ENCODE assay signal across 27 mouse cellular contexts in the genomic region with DNA sequence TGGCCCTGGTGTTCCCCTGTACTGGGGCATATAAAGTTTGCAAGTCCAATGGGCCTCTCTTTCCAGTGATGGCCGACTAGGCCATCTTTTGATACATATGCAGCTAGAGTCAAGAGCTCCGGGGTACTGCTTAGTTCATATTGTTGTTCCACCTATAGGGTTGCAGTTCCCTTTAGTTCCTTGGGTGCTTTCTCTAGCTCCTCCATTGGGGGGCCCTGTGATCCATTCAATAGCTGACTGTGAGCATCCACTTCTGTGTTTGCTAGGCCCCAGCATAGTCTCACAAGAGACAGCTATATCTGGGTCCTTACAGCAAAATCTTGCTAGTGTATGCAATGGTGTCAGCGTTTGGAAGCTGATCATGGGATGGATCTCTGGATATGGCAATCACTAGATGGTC. TPM values are rescaled to one million over a fixed set of nuclear protein-coding genes. Genes with fewer than 3 reads are reported as not detected.
"Had no signal": no experiment of that assay in that cellular context is flagged by ENCODE, and none has a peak within 500 bp of the region (broad histone marks: within the 10 kb centered on the region; RNA-seq: fewer than 3 reads in every experiment).

No protein-coding gene starts in this region.

RNA-seq across cellular contexts. Expression of gene Gm13691, which starts 4.2 kb away (rescaled TPM):
- polyA plus RNA-seq: heart, embryonic 10.5 days; heart, embryonic 11.5 days; heart, embryonic 12.5 days; heart, embryonic 13.5 days; heart, embryonic 14.5 days; heart, embryonic 15.5 days; heart, embryonic 16.5 days; heart, postnatal 0 days; hindbrain, embryonic 10.5 days; hindbrain, embryonic 11.5 days; hindbrain, embryonic 12.5 days; hindbrain, embryonic 13.5 days; hindbrain, embryonic 14.5 days; hindbrain, embryonic 15.5 days; hindbrain, embryonic 16.5 days; hindbrain, postnatal 0 days; inflammation-experienced regulatory T-cells, adult 6 months; intestine, embryonic 14.5 days; intestine, embryonic 15.5 days; intestine, embryonic 16.5 days; intestine, postnatal 0 days; kidney, adult 2 months; kidney, embryonic 14.5 days; kidney, embryonic 15.5 days; kidney, embryonic 16.5 days; kidney, postnatal 0 days; large intestine, adult 2 months had no signal

RNA-seq across cellular contexts. Expression of gene Gm13697, which starts 10.0 kb away (rescaled TPM):
- polyA plus RNA-seq: heart, embryonic 10.5 days; heart, embryonic 11.5 days; heart, embryonic 12.5 days; heart, embryonic 13.5 days; heart, embryonic 14.5 days; heart, embryonic 15.5 days; heart, embryonic 16.5 days; heart, postnatal 0 days; hindbrain, embryonic 10.5 days; hindbrain, embryonic 11.5 days; hindbrain, embryonic 12.5 days; hindbrain, embryonic 13.5 days; hindbrain, embryonic 14.5 days; hindbrain, embryonic 15.5 days; hindbrain, embryonic 16.5 days; hindbrain, postnatal 0 days; inflammation-experienced regulatory T-cells, adult 6 months; intestine, embryonic 14.5 days; intestine, embryonic 15.5 days; intestine, embryonic 16.5 days; intestine, postnatal 0 days; kidney, adult 2 months; kidney, embryonic 14.5 days; kidney, embryonic 15.5 days; kidney, embryonic 16.5 days; kidney, postnatal 0 days; large intestine, adult 2 months had no signal

RNA-seq across cellular contexts. Expression of gene Gm13694, which starts 15.8 kb away (rescaled TPM):
- polyA plus RNA-seq: heart, embryonic 10.5 days; heart, embryonic 11.5 days; heart, embryonic 12.5 days; heart, embryonic 13.5 days; heart, embryonic 14.5 days; heart, embryonic 15.5 days; heart, embryonic 16.5 days; heart, postnatal 0 days; hindbrain, embryonic 10.5 days; hindbrain, embryonic 11.5 days; hindbrain, embryonic 12.5 days; hindbrain, embryonic 13.5 days; hindbrain, embryonic 14.5 days; hindbrain, embryonic 15.5 days; hindbrain, embryonic 16.5 days; hindbrain, postnatal 0 days; inflammation-experienced regulatory T-cells, adult 6 months; intestine, embryonic 14.5 days; intestine, embryonic 15.5 days; intestine, embryonic 16.5 days; intestine, postnatal 0 days; kidney, adult 2 months; kidney, embryonic 14.5 days; kidney, embryonic 15.5 days; kidney, embryonic 16.5 days; kidney, postnatal 0 days; large intestine, adult 2 months had no signal

RNA-seq across cellular contexts. Expression of gene Gm13696, which starts 21.6 kb away (rescaled TPM):
- polyA plus RNA-seq: heart, embryonic 10.5 days; heart, embryonic 11.5 days; heart, embryonic 12.5 days; heart, embryonic 13.5 days; heart, embryonic 14.5 days; heart, embryonic 15.5 days; heart, embryonic 16.5 days; heart, postnatal 0 days; hindbrain, embryonic 10.5 days; hindbrain, embryonic 11.5 days; hindbrain, embryonic 12.5 days; hindbrain, embryonic 13.5 days; hindbrain, embryonic 14.5 days; hindbrain, embryonic 15.5 days; hindbrain, embryonic 16.5 days; hindbrain, postnatal 0 days; inflammation-experienced regulatory T-cells, adult 6 months; intestine, embryonic 14.5 days; intestine, embryonic 15.5 days; intestine, embryonic 16.5 days; intestine, postnatal 0 days; kidney, adult 2 months; kidney, embryonic 14.5 days; kidney, embryonic 15.5 days; kidney, embryonic 16.5 days; kidney, postnatal 0 days; large intestine, adult 2 months had no signal

RNA-seq across cellular contexts. Expression of gene Gm13695, which starts 27.4 kb away (rescaled TPM):
- polyA plus RNA-seq: heart, embryonic 10.5 days; heart, embryonic 11.5 days; heart, embryonic 12.5 days; heart, embryonic 13.5 days; heart, embryonic 14.5 days; heart, embryonic 15.5 days; heart, embryonic 16.5 days; heart, postnatal 0 days; hindbrain, embryonic 10.5 days; hindbrain, embryonic 11.5 days; hindbrain, embryonic 12.5 days; hindbrain, embryonic 13.5 days; hindbrain, embryonic 14.5 days; hindbrain, embryonic 15.5 days; hindbrain, embryonic 16.5 days; hindbrain, postnatal 0 days; inflammation-experienced regulatory T-cells, adult 6 months; intestine, embryonic 14.5 days; intestine, embryonic 15.5 days; intestine, embryonic 16.5 days; intestine, postnatal 0 days; kidney, adult 2 months; kidney, embryonic 14.5 days; kidney, embryonic 15.5 days; kidney, embryonic 16.5 days; kidney, postnatal 0 days; large intestine, adult 2 months had no signal
